Comparison of ENCODE assay signal across 8 mouse cellular contexts in the genomic region with DNA sequence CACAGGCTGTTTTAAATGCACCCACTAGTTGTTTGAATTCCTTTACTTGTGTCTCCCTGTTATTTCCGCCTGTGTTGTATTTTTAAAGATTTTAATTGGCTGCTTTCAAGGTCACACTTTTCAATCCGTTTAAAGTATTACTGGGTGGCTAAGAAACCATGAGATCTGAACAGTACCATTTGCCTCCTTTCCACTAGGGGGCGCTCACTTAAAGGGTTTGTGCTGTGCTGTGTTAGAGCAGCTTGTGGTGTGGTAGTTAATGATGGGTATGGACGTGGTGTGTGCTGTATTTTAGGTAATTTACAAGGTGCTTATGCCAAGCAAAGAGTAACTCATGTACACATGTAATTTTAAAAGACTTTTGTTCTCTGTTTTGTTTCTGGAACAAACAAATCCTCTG. TPM values are rescaled to one million over a fixed set of nuclear protein-coding genes. Genes with fewer than 3 reads are reported as not detected.
DNase-seq lines count a peak whose midpoint lies in the region; ATAC-seq and TF ChIP-seq lines count a peak whose summit lies in the region.

No protein-coding gene starts in this region.

- peaks cover 37% of the 10 kb centered on the region for H3K36me3 ChIP-seq in forebrain, embryonic 15.5 days
- H3K36me3 ChIP-seq in kidney, adult 2 months (ENCODE audit: control insufficient read depth, insufficient read depth, low read length): no peaks in the 10 kb centered on the region; the same call in 1 of the 2 replicates
- peaks cover 47% of the 10 kb centered on the region for H3K36me3 ChIP-seq in limb, embryonic 12.5 days
- H3K36me3 ChIP-seq in midbrain, embryonic 16.5 days (ENCODE audit: control insufficient read depth, insufficient read depth, low read length): peaks cover 8% of the 10 kb centered on the region

- no peak overlapping the region for H3K4me2 ChIP-seq in forebrain, embryonic 15.5 days (replicated peaks)
- H3K4me2 ChIP-seq in limb, embryonic 12.5 days: no peak overlapping the region
- H3K4me2 ChIP-seq in midbrain, embryonic 16.5 days (ENCODE audit: low read length): no peak overlapping the region

- no peak overlapping the region for H3K9ac ChIP-seq in forebrain, embryonic 15.5 days (replicated peaks)
- no peak overlapping the region for H3K9ac ChIP-seq in limb, embryonic 12.5 days (replicated peaks)
- no peak overlapping the region for H3K9ac ChIP-seq in midbrain, embryonic 16.5 days (ENCODE audit: low read depth, low read length)

- DNase-seq in urinary bladder, postnatal 25 days (ENCODE audit: low spot score): peak; percentile 60
- DNase-seq in urinary bladder, adult 2 months (ENCODE audit: low spot score): no peak
- peak; percentile 54 to 65 for DNase-seq in cerebellum, adult 18-20 months
- peak; percentile 86 for DNase-seq in kidney, adult 2 months
- peak; percentile 42 for DNase-seq in telencephalon, adult 2 months (ENCODE audit: low read depth, low spot score)

- TF ChIP-seq POLR2A in kidney, adult 2 months (IDR thresholded peaks at IDR 0.05; ENCODE audit: low read depth, low read length): no peak

- WGBS in forebrain, embryonic 15.5 days: 5% methylated on average over 4 of the region's 4 CpGs
- 2% methylated on average over 4 of the region's 4 CpGs for WGBS in kidney, adult 2 months
- 16% methylated on average over 4 of the region's 4 CpGs for WGBS in limb, embryonic 12.5 days
- WGBS in midbrain, embryonic 16.5 days: 5% methylated on average over 4 of the region's 4 CpGs

- ATAC-seq in forebrain, embryonic 15.5 days (replicated peaks): peak; percentile 49
- ATAC-seq in limb, embryonic 12.5 days (ENCODE audit: insufficient number of reproducible peaks, insufficient read depth, low FRiP score, low TSS enrichment, low read depth): peak; percentile 45; the same call in 1 of the 2 replicates
- peak; percentile 59; the same call in 1 of the 2 replicates for ATAC-seq in midbrain, embryonic 16.5 days

- H3K27me3 ChIP-seq in forebrain, embryonic 15.5 days: peaks cover 8% of the 10 kb centered on the region
- H3K27me3 ChIP-seq in kidney, adult 2 months (replicated peaks; ENCODE audit: control insufficient read depth, insufficient read depth, low read length): no peaks in the 10 kb centered on the region
- peaks cover 7% of the 10 kb centered on the region; the same call in 1 of the 2 replicates for H3K27me3 ChIP-seq in limb, embryonic 12.5 days
- no peaks in the 10 kb centered on the region for H3K27me3 ChIP-seq in midbrain, embryonic 16.5 days (ENCODE audit: control insufficient read depth, insufficient read depth, low read depth, low read length)

- no peak overlapping the region for H3K27ac ChIP-seq in forebrain, embryonic 15.5 days (replicated peaks)
- H3K27ac ChIP-seq in kidney, adult 2 months (ENCODE audit: insufficient read depth, low read depth, low read length): peak overlapping the region; percentile 25; the same call in 1 of the 2 replicates
- no peak overlapping the region for H3K27ac ChIP-seq in limb, embryonic 12.5 days
- H3K27ac ChIP-seq in midbrain, embryonic 16.5 days (ENCODE audit: low read length): no peak overlapping the region

- no peaks in the 10 kb centered on the region for H3K9me3 ChIP-seq in forebrain, embryonic 15.5 days
- H3K9me3 ChIP-seq in limb, embryonic 12.5 days: no peaks in the 10 kb centered on the region
- H3K9me3 ChIP-seq in midbrain, embryonic 16.5 days (replicated peaks; ENCODE audit: control insufficient read depth, low read length, poor library complexity, severe bottlenecking): no peaks in the 10 kb centered on the region

- no peak overlapping the region for H3K4me3 ChIP-seq in forebrain, embryonic 15.5 days
- H3K4me3 ChIP-seq in kidney, adult 2 months (ENCODE audit: insufficient read depth, low read depth, low read length): no peak overlapping the region
- H3K4me3 ChIP-seq in limb, embryonic 12.5 days (replicated peaks): no peak overlapping the region
- H3K4me3 ChIP-seq in midbrain, embryonic 16.5 days (ENCODE audit: low read depth, low read length): no peak overlapping the region

- H3K4me1 ChIP-seq in forebrain, embryonic 15.5 days: peaks cover 18% of the 10 kb centered on the region
- peaks cover 4% of the 10 kb centered on the region for H3K4me1 ChIP-seq in kidney, adult 2 months (ENCODE audit: control insufficient read depth, insufficient read depth, low read length)
- peaks cover 10% of the 10 kb centered on the region for H3K4me1 ChIP-seq in limb, embryonic 12.5 days (replicated peaks)
- H3K4me1 ChIP-seq in midbrain, embryonic 16.5 days (ENCODE audit: control insufficient read depth, insufficient read depth, low read length): peaks cover 12% of the 10 kb centered on the region

- peak; percentile 72 for TF ChIP-seq CTCF in kidney, adult 2 months (conservative IDR thresholded peaks at IDR 0.05; ENCODE audit: insufficient read depth, insufficient read length, low read depth, low read length)

RNA-seq across cellular contexts. Expression of a gene that starts 2.8 kb away (rescaled TPM):
- polyA plus RNA-seq in urinary bladder, adult 2 months (2012; rRNA removed): 32.1 and 34.4 TPM in 2 replicates
- polyA plus RNA-seq in forebrain, embryonic 15.5 days (2015; fragmentation: Nextera tagmentation; extraction: Ambion mirVana): 73.7 and 75.9 TPM in 2 replicates
- polyA plus RNA-seq in kidney, adult 2 months (2012; rRNA removed): 28.5 and 30.8 TPM in 2 replicates
- 75.8 and 77.7 TPM in 2 replicates for polyA plus RNA-seq in limb, embryonic 12.5 days (2016; fragmentation: Nextera tagmentation; extraction: Ambion mirVana)
- polyA plus RNA-seq in midbrain, embryonic 16.5 days (2015; fragmentation: Nextera tagmentation; extraction: Ambion mirVana): 63.6 and 67.6 TPM in 2 replicates

RNA-seq across cellular contexts. Expression of a gene that starts 13.7 kb away (rescaled TPM):
- 5.2 and 5.5 TPM in 2 replicates for polyA plus RNA-seq in urinary bladder, adult 2 months (2012; rRNA removed)
- 0.33 and 0.39 TPM in 2 replicates for polyA plus RNA-seq in forebrain, embryonic 15.5 days (2015; fragmentation: Nextera tagmentation; extraction: Ambion mirVana)
- 0.91 and 0.95 TPM in 2 replicates for polyA plus RNA-seq in kidney, adult 2 months (2012; rRNA removed)
- 0.45 and 0.55 TPM in 2 replicates for polyA plus RNA-seq in limb, embryonic 12.5 days (2016; fragmentation: Nextera tagmentation; extraction: Ambion mirVana)
- polyA plus RNA-seq in midbrain, embryonic 16.5 days (2015; fragmentation: Nextera tagmentation; extraction: Ambion mirVana): 0.33 and 0.37 TPM in 2 replicates

RNA-seq across cellular contexts. Expression of a gene that starts 28.9 kb away (rescaled TPM):
- 4.5 and 5.4 TPM in 2 replicates for polyA plus RNA-seq in urinary bladder, adult 2 months (2012; rRNA removed)
- polyA plus RNA-seq in forebrain, embryonic 15.5 days (2015; fragmentation: Nextera tagmentation; extraction: Ambion mirVana): 0.22 and 0.33 TPM in 2 replicates
- 0.91 and 1.4 TPM in 2 replicates for polyA plus RNA-seq in kidney, adult 2 months (2012; rRNA removed)
- 0.40 and 0.83 TPM in 2 replicates for polyA plus RNA-seq in limb, embryonic 12.5 days (2016; fragmentation: Nextera tagmentation; extraction: Ambion mirVana)
- polyA plus RNA-seq in midbrain, embryonic 16.5 days (2015; fragmentation: Nextera tagmentation; extraction: Ambion mirVana): 0.29 and 0.50 TPM in 2 replicates
